Mouse (Mus musculus): ENCODE measurements around the gene Gm10256. TPM values are rescaled to one million over a fixed set of nuclear protein-coding genes. Genes with fewer than 3 reads are reported as not detected.

The Gm10256 gene
- polyA plus RNA-seq (2014; fragmentation: Illumina TruSeq; extraction: RNeasy Lipid Tissue Mini Kit (QIAGEN cat#74804); ENCODE audit: low read depth, low replicate concordance) = not detected

DNA sequence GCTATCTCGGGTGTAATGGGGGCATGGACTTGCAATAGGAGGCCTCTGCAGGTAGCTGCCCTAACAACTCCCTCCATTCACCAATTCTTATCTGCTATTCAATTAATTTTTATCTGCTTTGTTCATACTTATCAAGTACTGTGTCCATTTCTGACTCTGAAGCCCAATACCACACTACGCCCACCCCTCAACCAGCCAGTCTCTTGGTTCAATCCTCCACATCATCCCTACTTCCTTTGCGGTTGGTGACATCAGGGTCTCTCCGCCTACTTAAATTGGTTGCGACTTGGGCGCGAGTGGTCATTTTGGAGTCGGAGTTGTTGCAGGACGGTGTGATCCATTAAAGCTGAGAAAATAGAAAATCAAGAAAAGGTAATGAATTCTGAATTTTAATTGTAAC is at the start of gene Gm10256, which contains the start of gene Rbmy:
Gene Gm10256, plus strand, starts transcription at position 320 of the 400 bp plus-strand sequence.
Gene Rbmy, plus strand, starts transcription at position 301 of the 400 bp plus-strand sequence.

DNA sequence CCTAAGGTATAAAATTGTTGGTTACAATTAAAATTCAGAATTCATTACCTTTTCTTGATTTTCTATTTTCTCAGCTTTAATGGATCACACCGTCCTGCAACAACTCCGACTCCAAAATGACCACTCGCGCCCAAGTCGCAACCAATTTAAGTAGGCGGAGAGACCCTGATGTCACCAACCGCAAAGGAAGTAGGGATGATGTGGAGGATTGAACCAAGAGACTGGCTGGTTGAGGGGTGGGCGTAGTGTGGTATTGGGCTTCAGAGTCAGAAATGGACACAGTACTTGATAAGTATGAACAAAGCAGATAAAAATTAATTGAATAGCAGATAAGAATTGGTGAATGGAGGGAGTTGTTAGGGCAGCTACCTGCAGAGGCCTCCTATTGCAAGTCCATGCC is 34.4 kb upstream of the Gm10256 start, which contains the start of gene Gm4064:
Gene Gm4064, minus strand, starts transcription at position 101 of the 400 bp plus-strand sequence.

DNA sequence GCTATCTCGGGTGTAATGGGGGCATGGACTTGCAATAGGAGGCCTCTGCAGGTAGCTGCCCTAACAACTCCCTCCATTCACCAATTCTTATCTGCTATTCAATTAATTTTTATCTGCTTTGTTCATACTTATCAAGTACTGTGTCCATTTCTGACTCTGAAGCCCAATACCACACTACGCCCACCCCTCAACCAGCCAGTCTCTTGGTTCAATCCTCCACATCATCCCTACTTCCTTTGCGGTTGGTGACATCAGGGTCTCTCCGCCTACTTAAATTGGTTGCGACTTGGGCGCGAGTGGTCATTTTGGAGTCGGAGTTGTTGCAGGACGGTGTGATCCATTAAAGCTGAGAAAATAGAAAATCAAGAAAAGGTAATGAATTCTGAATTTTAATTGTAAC is 70.2 kb downstream of the Gm10256 start, which contains the start of gene Gm10352:
Gene Gm10352, plus strand, starts transcription at position 301 of the 400 bp plus-strand sequence.

Other genes starting within 250 kb of the Gm10256 start
- not detected for gene H2al2c, start 231.6 kb upstream of the Gm10256 start, polyA plus RNA-seq (2014; fragmentation: Illumina TruSeq; extraction: RNeasy Lipid Tissue Mini Kit (QIAGEN cat#74804); ENCODE audit: low read depth, low replicate concordance)
- not detected for gene Sry, start 167.0 kb upstream of the Gm10256 start, polyA plus RNA-seq (2014; fragmentation: Illumina TruSeq; extraction: RNeasy Lipid Tissue Mini Kit (QIAGEN cat#74804); ENCODE audit: low read depth, low replicate concordance)
- not detected for gene H2al2b, start 110.0 kb upstream of the Gm10256 start, polyA plus RNA-seq (2014; fragmentation: Illumina TruSeq; extraction: RNeasy Lipid Tissue Mini Kit (QIAGEN cat#74804); ENCODE audit: low read depth, low replicate concordance)
- not detected for gene Gm4064, start 34.5 kb upstream of the Gm10256 start, polyA plus RNA-seq (2014; fragmentation: Illumina TruSeq; extraction: RNeasy Lipid Tissue Mini Kit (QIAGEN cat#74804); ENCODE audit: low read depth, low replicate concordance)
- not detected for gene Rbmy, start within 50 bp of the Gm10256 start, polyA plus RNA-seq (2014; fragmentation: Illumina TruSeq; extraction: RNeasy Lipid Tissue Mini Kit (QIAGEN cat#74804); ENCODE audit: low read depth, low replicate concordance)
- gene Gm10352, start 70.3 kb downstream of the Gm10256 start, polyA plus RNA-seq (2014; fragmentation: Illumina TruSeq; extraction: RNeasy Lipid Tissue Mini Kit (QIAGEN cat#74804); ENCODE audit: low read depth, low replicate concordance) = not detected
- gene Gm29289, start 101.9 kb downstream of the Gm10256 start, polyA plus RNA-seq (2014; fragmentation: Illumina TruSeq; extraction: RNeasy Lipid Tissue Mini Kit (QIAGEN cat#74804); ENCODE audit: low read depth, low replicate concordance) = not detected

All from heart, adult 10 weeks (tissue).